Mouse (Mus musculus): ENCODE data around the gene Pop5. TPM values are rescaled to one million over a fixed set of nuclear protein-coding genes. Genes with fewer than 3 reads are reported as not detected.

Pop5 gene
- total and polyA plus RNA-seq, 2 experiments = 59.2 to 70.3 TPM

- H3K9ac ChIP-seq (ENCODE audit: low read depth, low read length) = no peak overlapping the region
- peaks cover 13% of the 10 kb centered on the region for H3K4me1 ChIP-seq (ENCODE audit: control insufficient read depth, insufficient read depth, low read length)
- H3K36me3 ChIP-seq (ENCODE audit: control insufficient read depth, insufficient read depth, low read length) = no peaks in the 10 kb centered on the region; the same call in 1 of the 2 replicates
- peaks cover 29% of the 10 kb centered on the region for H3K79me2 ChIP-seq (ENCODE audit: control insufficient read depth, insufficient read depth, low read length)
- WGBS = 98% methylated on average over 1 of the region's 1 CpGs
- DNase-seq (ENCODE audit: extremely low read depth, low read depth, low spot score) = peak; percentile 65
- TF ChIP-seq CTCF (IDR thresholded peaks at IDR 0.05; ENCODE audit: low read depth, low read length) (no peak), POLR2A (IDR thresholded peaks at IDR 0.05; ENCODE audit: extremely low read depth, insufficient read depth, low read length) (no peak)
- no peak overlapping the region for H3K4me3 ChIP-seq (ENCODE audit: insufficient read depth, low read depth, low read length)
- no peak overlapping the region for H3K27ac ChIP-seq (replicated peaks; ENCODE audit: insufficient read depth, low read depth, low read length)
- no peaks in the 10 kb centered on the region for H3K27me3 ChIP-seq (ENCODE audit: control insufficient read depth, insufficient read depth, low read length)
Observed at GRCm38 (mm10) chr5:115274771-115275170, 39.1 kb downstream of the Pop5 start.

GRCm38 (mm10) chr5:115275998-115276397, 40.4 kb downstream of the Pop5 start:
- Histone ChIP-seq H3K27ac (replicated peaks; ENCODE audit: insufficient read depth, low read depth, low read length) (no peak overlapping the region), H3K4me1 (ENCODE audit: control insufficient read depth, insufficient read depth, low read length) (peaks cover 7% of the 10 kb centered on the region), H3K36me3 (ENCODE audit: control insufficient read depth, insufficient read depth, low read length) (no peaks in the 10 kb centered on the region), H3K79me2 (ENCODE audit: control insufficient read depth, insufficient read depth, low read length) (peaks cover 23% of the 10 kb centered on the region), H3K9ac (ENCODE audit: low read depth, low read length) (no peak overlapping the region), H3K27me3 (ENCODE audit: control insufficient read depth, insufficient read depth, low read length) (no peaks in the 10 kb centered on the region), H3K4me3 (ENCODE audit: insufficient read depth, low read depth, low read length) (no peak overlapping the region)
- WGBS = 62% methylated on average over 14 of the region's 14 CpGs
- TF ChIP-seq CTCF (IDR thresholded peaks at IDR 0.05; ENCODE audit: low read depth, low read length) (peak; percentile 68), POLR2A (IDR thresholded peaks at IDR 0.05; ENCODE audit: extremely low read depth, insufficient read depth, low read length) (no peak)
- no peak for DNase-seq (ENCODE audit: extremely low read depth, low read depth, low spot score)

GRCm38 (mm10) chr5:115278053-115278452, 42.4 kb downstream of the Pop5 start:
- no peak overlapping the region for H3K9ac ChIP-seq (ENCODE audit: low read depth, low read length)
- TF ChIP-seq POLR2A (IDR thresholded peaks at IDR 0.05; ENCODE audit: extremely low read depth, insufficient read depth, low read length) = no peak
- no peak for TF ChIP-seq CTCF (IDR thresholded peaks at IDR 0.05; ENCODE audit: low read depth, low read length)
- WGBS = 38% methylated on average over 1 of the region's 1 CpGs
- no peak overlapping the region for H3K4me3 ChIP-seq (ENCODE audit: insufficient read depth, low read depth, low read length)
- H3K27ac ChIP-seq (replicated peaks; ENCODE audit: insufficient read depth, low read depth, low read length) = no peak overlapping the region
- H3K27me3 ChIP-seq (ENCODE audit: control insufficient read depth, insufficient read depth, low read length) = no peaks in the 10 kb centered on the region
- H3K36me3 ChIP-seq (ENCODE audit: control insufficient read depth, insufficient read depth, low read length) = no peaks in the 10 kb centered on the region
- DNase-seq (ENCODE audit: extremely low read depth, low read depth, low spot score) = peak; percentile 81
- H3K4me1 ChIP-seq (ENCODE audit: control insufficient read depth, insufficient read depth, low read length) = peaks cover 6% of the 10 kb centered on the region
- peaks cover 12% of the 10 kb centered on the region for H3K79me2 ChIP-seq (ENCODE audit: control insufficient read depth, insufficient read depth, low read length)

- no peak overlapping the region for H3K9ac ChIP-seq (ENCODE audit: low read depth, low read length)
- H3K27ac ChIP-seq (replicated peaks; ENCODE audit: insufficient read depth, low read depth, low read length) = no peak overlapping the region
- 75% methylated on average over 2 of the region's 2 CpGs for WGBS
- no peaks in the 10 kb centered on the region for H3K27me3 ChIP-seq (ENCODE audit: control insufficient read depth, insufficient read depth, low read length)
- peaks cover 3% of the 10 kb centered on the region for H3K4me1 ChIP-seq (ENCODE audit: control insufficient read depth, insufficient read depth, low read length)
- no peaks in the 10 kb centered on the region for H3K36me3 ChIP-seq (ENCODE audit: control insufficient read depth, insufficient read depth, low read length)
- H3K79me2 ChIP-seq (ENCODE audit: control insufficient read depth, insufficient read depth, low read length) = peaks cover 12% of the 10 kb centered on the region
- no peak overlapping the region for H3K4me3 ChIP-seq (ENCODE audit: insufficient read depth, low read depth, low read length)
- DNase-seq (ENCODE audit: extremely low read depth, low read depth, low spot score) = no peak
- TF ChIP-seq CTCF (IDR thresholded peaks at IDR 0.05; ENCODE audit: low read depth, low read length) (no peak), POLR2A (IDR thresholded peaks at IDR 0.05; ENCODE audit: extremely low read depth, insufficient read depth, low read length) (no peak)
Observed at GRCm38 (mm10) chr5:115278785-115279184, 43.1 kb downstream of the Pop5 start.

GRCm38 (mm10) chr5:115279226-115280049, 43.8 kb downstream of the Pop5 start, which contains the start of gene Coq5:
TSS of gene Coq5 (plus strand) at chr5:115279666.
- H3K27me3 ChIP-seq (ENCODE audit: control insufficient read depth, insufficient read depth, low read length) = no peaks in the 10 kb centered on the region
- peaks cover 3% of the 10 kb centered on the region; the same call in 1 of the 2 replicates for H3K36me3 ChIP-seq (ENCODE audit: control insufficient read depth, insufficient read depth, low read length)
- 3% methylated on average over 45 of the region's 45 CpGs for WGBS
- peak within 1 kb of the TSS; percentile 98 for H3K9ac ChIP-seq (ENCODE audit: low read depth, low read length)
- H3K4me3 ChIP-seq (ENCODE audit: insufficient read depth, low read depth, low read length) = peak within 1 kb of the TSS; percentile 100
- H3K4me1 ChIP-seq (ENCODE audit: control insufficient read depth, insufficient read depth, low read length) = peaks cover 3% of the 10 kb centered on the region
- TF ChIP-seq CTCF (IDR thresholded peaks at IDR 0.05; ENCODE audit: low read depth, low read length) (no peak), POLR2A (IDR thresholded peaks at IDR 0.05; ENCODE audit: extremely low read depth, insufficient read depth, low read length) (peak; percentile 69; the same call in 1 of the 2 replicates)
- DNase-seq (ENCODE audit: extremely low read depth, low read depth, low spot score) = peak; percentile 57
- H3K79me2 ChIP-seq (ENCODE audit: control insufficient read depth, insufficient read depth, low read length) = peaks cover 12% of the 10 kb centered on the region
- H3K27ac ChIP-seq (replicated peaks; ENCODE audit: insufficient read depth, low read depth, low read length) = peak within 1 kb of the TSS; percentile 88
